Mouse (Mus musculus) megakaryocyte, embryonic 14.5 days (primary cell): ENCODE measurements around the gene Dbn1.

ENCODE experiments used
- FLI1 ChIP-seq: IDR thresholded peaks from 2 replicates; pipeline ENCODE4 v1.6.1; 2012; ENCODE audit warnings: low read length, inconsistent platforms, mixed read lengths
- GATA1 ChIP-seq: IDR thresholded peaks from 3 replicates; pipeline ENCODE4 v1.6.1; 2012; ENCODE audit warnings: mixed read lengths, low read length, inconsistent platforms, borderline replicate concordance

- no peak for TF ChIP-seq FLI1
- TF ChIP-seq GATA1 = no peak
Observed at GRCm38 (mm10) chr13:55510668-55511491, 23.0 kb upstream of the Dbn1 start.
